Mouse (Mus musculus): ENCODE measurements at regions not wholly inside any gene's neighbourhood (a gene's known extent, or its start where the extent isn't known, plus 50 kb on each side); places are given as distances from the start of the nearest gene placed in this dataset.

GRCm38 (mm10) chr14:25239335-25239960 lies 219.5 kb upstream of the Zmiz1 start:
- no peak for DNase-seq

- DNase-seq, result no peak
These were observed 216.2 kb upstream of the Zmiz1 start for GRCm38 (mm10) chr14:25242753-25243152.

- DNase-seq, result no peak
These were observed 215.7 kb upstream of the Zmiz1 start for GRCm38 (mm10) chr14:25243289-25243688.

GRCm38 (mm10) chr14:25243698-25244097 lies 215.3 kb upstream of the Zmiz1 start:
- no peak for DNase-seq

- no peak for DNase-seq
These were observed 214.1 kb upstream of the Zmiz1 start for GRCm38 (mm10) chr14:25244841-25245240.

GRCm38 (mm10) chr14:25245691-25246090 lies 213.3 kb upstream of the Zmiz1 start:
- DNase-seq, result peak in 1 of 2 experiments; percentile 60

GRCm38 (mm10) chr14:25248941-25249340 lies 210.0 kb upstream of the Zmiz1 start:
- DNase-seq, result no peak

- DNase-seq, result no peak
These were observed 205.8 kb upstream of the Zmiz1 start for GRCm38 (mm10) chr14:25253016-25253850.

GRCm38 (mm10) chr14:25263121-25263520 lies 195.9 kb upstream of the Zmiz1 start:
- DNase-seq, result no peak

GRCm38 (mm10) chr14:25266846-25267245 lies 192.1 kb upstream of the Zmiz1 start:
- no peak for DNase-seq

GRCm38 (mm10) chr14:25268090-25268631 lies 190.8 kb upstream of the Zmiz1 start:
- DNase-seq, result peak; percentile 26 to 80

- DNase-seq, result peak; percentile 47 to 78
These were observed 188.6 kb upstream of the Zmiz1 start for GRCm38 (mm10) chr14:25270227-25270876.

- DNase-seq, result no peak
These were observed 186.4 kb upstream of the Zmiz1 start for GRCm38 (mm10) chr14:25272366-25273156.

- DNase-seq, result no peak
These were observed 179.2 kb upstream of the Zmiz1 start for GRCm38 (mm10) chr14:25279751-25280150.

GRCm38 (mm10) chr14:25292557-25292956 lies 166.4 kb upstream of the Zmiz1 start:
- DNase-seq, result no peak

GRCm38 (mm10) chr14:25294226-25294625 lies 164.8 kb upstream of the Zmiz1 start:
- no peak for DNase-seq

- DNase-seq, result no peak
These were observed 163.2 kb upstream of the Zmiz1 start for GRCm38 (mm10) chr14:25295688-25296350.

- no peak for DNase-seq
These were observed 159.3 kb upstream of the Zmiz1 start for GRCm38 (mm10) chr14:25299673-25300190.

GRCm38 (mm10) chr14:25301336-25302031 lies 157.5 kb upstream of the Zmiz1 start:
- DNase-seq, result no peak

GRCm38 (mm10) chr14:25304391-25304851 lies 154.6 kb upstream of the Zmiz1 start:
- DNase-seq, result peak; percentile 79 to 91

- DNase-seq, result no peak
These were observed 152.8 kb upstream of the Zmiz1 start for GRCm38 (mm10) chr14:25306166-25306565.
